ENCODE assay signal across 27 mouse cellular contexts in genomic region chr9:89479406-89479805, GRCm38 (mm10).
"Had no signal": no experiment of that assay in that cellular context is flagged by ENCODE, and none has a peak within 500 bp of the region (broad histone marks: within the 10 kb centered on the region; RNA-seq: fewer than 3 reads in every experiment).

No protein-coding gene starts in this region.

- H3K4me3 ChIP-seq: embryonic facial prominence, embryonic 10.5 days; embryonic facial prominence, embryonic 12.5 days; embryonic facial prominence, embryonic 13.5 days; embryonic facial prominence, embryonic 15.5 days; erythroblast, embryonic 14.5 days; forebrain, embryonic 10.5 days; forebrain, embryonic 12.5 days; forebrain, embryonic 13.5 days; forebrain, embryonic 15.5 days; gastrocnemius, adult 2 months; heart, adult 2 months; heart, embryonic 10.5 days had no signal

- H3K27me3 ChIP-seq: embryonic facial prominence, embryonic 12.5 days; embryonic facial prominence, embryonic 13.5 days; embryonic facial prominence, embryonic 15.5 days; forebrain, embryonic 12.5 days; forebrain, embryonic 13.5 days; forebrain, embryonic 15.5 days had no signal

- DNase-seq: cerebellum, adult 9-11 months; cerebellum, postnatal 10 days; cerebellum, postnatal 14 days; cerebellum, postnatal 25 days; cerebellum, postnatal 36 days; embryo, embryonic 11 days; forebrain, postnatal 0 days; gastrocnemius, adult 2 months; gastrocnemius, postnatal 10 days; gastrocnemius, postnatal 14 days; gastrocnemius, postnatal 25 days; gastrocnemius, postnatal 36 days; heart, adult 11 months; heart, adult 18-20 months; heart, adult 2 months had no signal

- H3K9ac ChIP-seq: embryonic facial prominence, embryonic 12.5 days; embryonic facial prominence, embryonic 13.5 days; embryonic facial prominence, embryonic 15.5 days; forebrain, embryonic 12.5 days; forebrain, embryonic 13.5 days; forebrain, embryonic 15.5 days; forebrain, postnatal 0 days had no signal

- H3K4me1 ChIP-seq: embryonic facial prominence, embryonic 10.5 days; embryonic facial prominence, embryonic 12.5 days; embryonic facial prominence, embryonic 13.5 days; embryonic facial prominence, embryonic 15.5 days; forebrain, embryonic 10.5 days; forebrain, embryonic 12.5 days; forebrain, embryonic 13.5 days; forebrain, embryonic 15.5 days; heart, embryonic 10.5 days had no signal

- H3K36me3 ChIP-seq: embryonic facial prominence, embryonic 10.5 days; embryonic facial prominence, embryonic 12.5 days; embryonic facial prominence, embryonic 13.5 days; embryonic facial prominence, embryonic 15.5 days; forebrain, embryonic 10.5 days; forebrain, embryonic 12.5 days; forebrain, embryonic 15.5 days; heart, embryonic 10.5 days had no signal

- ATAC-seq: forebrain, embryonic 13.5 days; forebrain, embryonic 14.5 days; forebrain, embryonic 15.5 days; forebrain, embryonic 16.5 days; forebrain, postnatal 0 days had no signal

- H3K9me3 ChIP-seq: embryonic facial prominence, embryonic 10.5 days; embryonic facial prominence, embryonic 12.5 days; embryonic facial prominence, embryonic 13.5 days; embryonic facial prominence, embryonic 15.5 days; forebrain, embryonic 10.5 days; forebrain, embryonic 12.5 days; forebrain, embryonic 13.5 days; forebrain, embryonic 15.5 days; heart, embryonic 10.5 days had no signal

- H3K4me2 ChIP-seq: embryonic facial prominence, embryonic 12.5 days; embryonic facial prominence, embryonic 13.5 days; embryonic facial prominence, embryonic 15.5 days; forebrain, embryonic 12.5 days; forebrain, embryonic 13.5 days; forebrain, embryonic 15.5 days had no signal

- H3K27ac ChIP-seq: embryonic facial prominence, embryonic 10.5 days; embryonic facial prominence, embryonic 12.5 days; embryonic facial prominence, embryonic 13.5 days; embryonic facial prominence, embryonic 15.5 days; forebrain, embryonic 10.5 days; forebrain, embryonic 12.5 days; forebrain, embryonic 13.5 days; forebrain, embryonic 15.5 days; gastrocnemius, adult 2 months; heart, adult 2 months; heart, embryonic 10.5 days had no signal
